Mouse (Mus musculus) embryonic fibroblast, embryonic 13.5 days (primary cell): ENCODE data around the gene Rrp1b.

Experiments
- CTCF ChIP-seq: IDR thresholded peaks from 2 replicates; pipeline ENCODE4 v1.5.1; 2011; ENCODE audit warnings: mild to moderate bottlenecking, control low read depth, low read length, moderate library complexity, borderline replicate concordance; ENCODE audit not compliant: insufficient read depth
- POLR2A ChIP-seq: IDR thresholded peaks from 2 replicates; pipeline ENCODE4 v1.6.1; 2011; ENCODE audit warnings: low read depth, mild to moderate bottlenecking, control low read depth, low read length, moderate library complexity

DNA sequence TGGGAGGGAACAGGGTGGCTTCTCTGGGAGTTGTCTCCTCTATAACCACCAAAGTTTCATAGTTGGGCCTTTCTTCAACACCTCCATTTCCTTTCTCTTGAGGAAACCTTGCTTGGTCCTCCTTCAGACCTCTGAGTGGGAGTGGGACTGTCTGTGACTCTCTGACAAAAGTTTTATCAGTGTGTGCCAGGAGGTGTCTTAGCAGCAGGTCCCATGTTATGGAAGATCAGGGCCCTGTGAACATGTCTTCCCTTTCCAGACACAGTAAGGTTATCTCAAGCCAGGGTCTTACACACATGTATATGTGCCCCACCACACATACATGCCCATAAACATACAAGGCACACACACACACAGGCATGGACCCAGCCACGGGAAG, 56.3 kb downstream of the Rrp1b start:
- TF ChIP-seq POLR2A (no peak), CTCF (no peak)
